29 mouse cellular contexts compared by ENCODE assay signal in the genomic region with DNA sequence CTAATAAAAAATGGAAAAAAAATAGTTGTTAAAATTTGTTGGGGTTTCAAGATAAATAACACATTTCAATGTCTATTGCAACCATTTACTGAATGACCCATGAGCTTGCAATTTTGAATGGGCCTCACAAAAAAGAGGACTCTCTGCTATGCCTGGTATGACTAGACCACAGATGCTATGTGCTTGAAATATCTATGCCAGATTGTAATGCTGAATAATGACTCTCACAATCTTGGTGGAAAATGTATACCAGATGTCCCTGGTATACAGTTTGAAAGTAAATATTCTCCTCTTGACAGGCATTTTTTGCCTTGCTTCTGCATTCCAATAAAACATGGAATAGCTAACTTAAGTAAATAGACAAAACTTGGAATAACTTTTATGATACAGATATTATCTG.
DNase-seq lines count a peak whose midpoint lies in the region; ATAC-seq lines count a peak whose summit lies in the region.
"Had no signal": no experiment of that assay in that cellular context is flagged by ENCODE, and none has a peak within 500 bp of the region (broad histone marks: within the 10 kb centered on the region; RNA-seq: fewer than 3 reads in every experiment).

No protein-coding gene starts in this region.

- no peaks in the 10 kb centered on the region for H3K4me1 ChIP-seq in embryonic facial prominence, embryonic 11.5 days (ENCODE audit: control insufficient read depth, insufficient read depth, low read length)
- H3K4me1 ChIP-seq in embryonic facial prominence, embryonic 10.5 days = no peaks in the 10 kb centered on the region
- H3K4me1 ChIP-seq: hindbrain, embryonic 15.5 days; liver, embryonic 15.5 days; midbrain, embryonic 10.5 days; midbrain, embryonic 15.5 days; neural tube, embryonic 15.5 days had no signal

- H3K27ac ChIP-seq in embryonic facial prominence, embryonic 11.5 days (replicated peaks; ENCODE audit: low read depth, low read length) = no peak overlapping the region
- H3K27ac ChIP-seq in embryonic facial prominence, embryonic 10.5 days (replicated peaks) = no peak overlapping the region
- H3K27ac ChIP-seq: hindbrain, embryonic 15.5 days; liver, embryonic 15.5 days; midbrain, embryonic 10.5 days; midbrain, embryonic 15.5 days; neural tube, embryonic 15.5 days had no signal

- peak; percentile 44 for DNase-seq in embryonic facial prominence, embryonic 11.5 days (ENCODE audit: low spot score)
- no peak for DNase-seq in embryonic facial prominence, embryonic 10.5 days (ENCODE audit: low spot score)
- peak; percentile 17 for DNase-seq in layer of hippocampus, adult 9-10 months (ENCODE audit: low spot score)
- no peak for DNase-seq in layer of hippocampus, postnatal 25 days (ENCODE audit: extremely low spot score in 1 of 2, low spot score in 1 of 2)
- DNase-seq in right cerebral cortex, adult 18-20 months = peak; percentile 7
- no peak for DNase-seq in right cerebral cortex, postnatal 4 days
- no peak for DNase-seq in right cerebral cortex, postnatal 14 days
- DNase-seq in heart, postnatal 4 days = no peak
- DNase-seq: adrenal gland, adult 8-10 months; cerebellum, adult 11-12 months; cerebellum, adult 9-11 months; embryo, embryonic 11 days; gastrocnemius, postnatal 25 days; heart, adult 11 months; kidney, adult 11 months; kidney, postnatal 14 days; lung, embryonic 14.5 days; lung, postnatal 14 days; retina, postnatal 1 day; thymus, postnatal 4 days had no signal

- H3K9ac ChIP-seq in embryonic facial prominence, embryonic 11.5 days (replicated peaks; ENCODE audit: low read length) = no peak overlapping the region
- H3K9ac ChIP-seq: hindbrain, embryonic 15.5 days; liver, embryonic 15.5 days; lung, embryonic 14.5 days; midbrain, embryonic 15.5 days; neural tube, embryonic 15.5 days had no signal

- H3K9me3 ChIP-seq in embryonic facial prominence, embryonic 11.5 days (replicated peaks; ENCODE audit: control insufficient read depth, low read length) = no peaks in the 10 kb centered on the region
- no peaks in the 10 kb centered on the region for H3K9me3 ChIP-seq in embryonic facial prominence, embryonic 10.5 days
- H3K9me3 ChIP-seq: hindbrain, embryonic 15.5 days; liver, embryonic 15.5 days; midbrain, embryonic 10.5 days; midbrain, embryonic 15.5 days; neural tube, embryonic 15.5 days had no signal

- H3K4me2 ChIP-seq in embryonic facial prominence, embryonic 11.5 days (ENCODE audit: low read depth, low read length) = no peak overlapping the region
- H3K4me2 ChIP-seq: heart, embryonic 11.5 days; hindbrain, embryonic 15.5 days; liver, embryonic 15.5 days; lung, embryonic 14.5 days; midbrain, embryonic 15.5 days; neural tube, embryonic 15.5 days had no signal

- no peak; the same call in 1 of the 2 replicates for ATAC-seq in embryonic facial prominence, embryonic 11.5 days (replicated peaks; ENCODE audit: insufficient number of reproducible peaks, low FRiP score, low TSS enrichment, low read depth)
- ATAC-seq: forebrain, embryonic 14.5 days; inflammation-experienced regulatory T-cells, adult 6 months; midbrain, embryonic 15.5 days had no signal

- H3K27me3 ChIP-seq in embryonic facial prominence, embryonic 11.5 days (ENCODE audit: control insufficient read depth, insufficient read depth, low read length) = no peaks in the 10 kb centered on the region
- no peaks in the 10 kb centered on the region for H3K27me3 ChIP-seq in embryonic facial prominence, embryonic 10.5 days (replicated peaks; ENCODE audit: low read depth, poor library complexity, severe bottlenecking)
- H3K27me3 ChIP-seq: CH12.LX; hindbrain, embryonic 15.5 days; liver, embryonic 15.5 days; midbrain, embryonic 15.5 days; neural tube, embryonic 15.5 days had no signal

- H3K36me3 ChIP-seq in embryonic facial prominence, embryonic 11.5 days (replicated peaks; ENCODE audit: control insufficient read depth, insufficient read depth, low read depth, low read length) = no peaks in the 10 kb centered on the region
- H3K36me3 ChIP-seq in embryonic facial prominence, embryonic 10.5 days (replicated peaks) = no peaks in the 10 kb centered on the region
- H3K36me3 ChIP-seq: hindbrain, embryonic 15.5 days; liver, embryonic 15.5 days; midbrain, embryonic 10.5 days; midbrain, embryonic 15.5 days; neural tube, embryonic 15.5 days had no signal

- no peak overlapping the region for H3K4me3 ChIP-seq in embryonic facial prominence, embryonic 11.5 days (ENCODE audit: low read depth, low read length)
- no peak overlapping the region for H3K4me3 ChIP-seq in embryonic facial prominence, embryonic 10.5 days
- H3K4me3 ChIP-seq: hindbrain, embryonic 15.5 days; liver, embryonic 15.5 days; midbrain, embryonic 10.5 days; midbrain, embryonic 15.5 days; neural tube, embryonic 15.5 days had no signal

Comparison
In these comparisons a context has a peak if more than half of its experiments do, and no peak if none do; other contexts are left out.
1. DNase-seq: peak in embryonic facial prominence, embryonic 11.5 days (single experiment), layer of hippocampus, adult 9-10 months (single experiment) and right cerebral cortex, adult 18-20 months (single experiment); none in embryonic facial prominence, embryonic 10.5 days (single experiment), layer of hippocampus, postnatal 25 days (0 of 2), right cerebral cortex, postnatal 4 days (single experiment), right cerebral cortex, postnatal 14 days (single experiment) and heart, postnatal 4 days (single experiment).